Mouse (Mus musculus): ENCODE data around the gene Leng8.

The Leng8 gene

DNA sequence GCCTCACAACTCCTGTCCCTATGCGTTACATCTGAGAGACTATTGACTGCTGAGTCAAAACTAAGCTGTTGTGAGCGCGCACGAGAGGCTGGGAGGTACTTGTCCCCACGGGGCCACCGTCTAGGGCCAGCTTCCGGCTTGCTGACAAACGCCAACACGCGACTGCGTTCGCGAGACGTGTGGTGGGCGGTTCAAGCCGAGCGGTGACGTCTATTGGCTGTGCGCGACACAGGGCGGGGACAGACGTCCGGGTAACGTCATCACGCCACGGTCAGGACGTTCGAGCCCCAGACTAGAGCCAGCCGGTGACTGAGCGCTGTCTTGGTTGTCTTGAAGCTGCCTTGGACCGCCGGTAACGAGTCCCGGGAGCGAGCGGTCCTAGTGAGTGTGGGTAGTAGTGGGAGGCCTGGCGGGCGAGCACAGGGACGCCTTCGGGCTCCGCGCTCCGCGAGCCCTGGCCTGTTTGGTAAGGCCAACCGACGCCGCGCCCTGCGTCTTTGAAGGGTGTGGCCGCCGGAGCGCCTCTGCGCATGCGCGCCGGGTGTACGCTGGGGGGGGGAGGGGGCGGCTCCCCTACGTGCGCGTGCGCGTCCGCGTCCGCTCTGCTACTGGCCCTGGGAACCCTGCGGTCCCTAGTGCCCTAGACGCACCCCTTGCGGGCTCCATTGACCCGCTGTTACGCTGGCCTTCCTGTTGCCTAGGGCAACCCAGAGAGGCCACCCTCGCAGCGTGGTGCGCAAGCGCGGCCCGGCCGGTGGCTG lies at the start of gene Leng8:
TSS of gene Leng8 (plus strand) at position 269 of the 761 bp plus-strand sequence.
- DNase-seq = peak; percentile 98

DNA sequence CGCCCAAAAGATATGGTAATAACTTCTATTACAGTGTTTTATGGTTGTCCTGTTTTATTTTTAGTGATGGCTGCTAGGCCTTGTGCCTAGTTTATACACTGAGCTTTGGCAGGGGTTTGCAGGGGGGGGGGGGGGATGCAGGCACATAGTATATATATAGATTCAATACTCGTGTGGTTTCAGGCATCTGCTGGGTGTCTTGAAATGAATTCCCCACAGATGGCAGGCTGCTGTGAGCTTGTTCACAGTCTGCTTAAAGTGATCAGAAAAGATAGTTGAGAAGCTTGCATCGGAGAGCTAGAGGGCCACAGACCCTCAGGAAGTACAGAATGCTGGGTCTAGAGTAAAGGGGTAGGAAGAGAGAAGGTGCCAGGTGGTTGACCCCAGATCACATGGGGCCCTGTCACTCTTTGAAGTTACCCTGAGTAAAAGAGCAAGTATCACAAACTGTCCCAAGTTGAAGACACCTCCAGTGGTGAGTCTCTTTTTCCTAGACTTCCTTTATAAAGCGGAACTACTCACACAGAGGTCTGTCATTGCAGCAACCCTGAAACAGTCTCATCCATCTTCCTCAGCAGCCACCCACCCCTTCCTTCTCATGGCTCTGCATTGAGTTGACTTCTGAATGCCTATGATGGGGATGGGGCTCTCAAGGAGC lies 49.5 kb upstream of the Leng8 start:
- no peak for DNase-seq

DNA sequence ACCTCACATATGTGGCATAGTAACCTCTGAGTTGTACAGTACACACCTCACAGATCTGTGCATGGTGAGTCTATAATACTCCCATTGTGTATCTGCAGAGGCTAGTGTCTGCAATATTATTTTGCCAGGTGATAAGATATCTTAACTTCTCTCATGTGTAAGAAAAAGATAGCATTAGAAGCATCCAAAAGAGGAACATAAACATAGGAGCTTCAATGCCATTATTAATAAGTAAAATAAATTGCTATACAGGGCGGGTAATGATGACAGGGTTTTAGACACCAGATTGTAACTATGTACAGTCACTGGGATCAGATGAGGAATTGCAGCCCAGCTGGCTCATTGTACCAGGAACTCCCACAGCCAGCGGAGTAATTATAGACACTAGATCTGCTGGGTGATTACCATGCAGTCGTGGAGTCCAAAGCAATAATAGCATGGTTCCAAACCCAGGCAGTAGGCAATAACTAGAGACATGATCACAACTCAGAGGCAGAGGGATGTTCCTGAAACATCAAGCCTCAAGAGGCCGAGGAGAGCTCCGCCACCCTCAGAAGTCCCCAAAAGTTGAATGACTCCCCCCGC lies 48.9 kb upstream of the Leng8 start:
- no peak for DNase-seq

DNA sequence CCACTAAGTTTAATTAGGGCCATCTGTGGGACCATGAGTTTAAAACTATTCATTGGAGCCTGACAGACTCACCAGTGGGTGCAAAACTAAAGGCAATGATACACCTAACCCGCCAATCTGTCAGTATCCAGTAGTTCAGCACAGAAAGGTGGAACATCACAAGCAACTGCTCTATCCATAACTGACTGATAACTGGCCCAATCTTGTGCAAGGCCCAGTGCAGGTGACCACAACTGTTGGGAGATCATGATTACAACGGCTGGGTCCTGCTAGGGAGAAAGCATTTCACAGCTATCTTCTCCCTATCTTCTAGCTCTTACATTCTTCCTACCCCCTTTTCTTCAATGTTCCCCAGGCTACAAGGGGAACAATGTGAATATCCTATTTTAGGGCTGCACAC lies 48.2 kb upstream of the Leng8 start:
- DNase-seq = no peak

DNA sequence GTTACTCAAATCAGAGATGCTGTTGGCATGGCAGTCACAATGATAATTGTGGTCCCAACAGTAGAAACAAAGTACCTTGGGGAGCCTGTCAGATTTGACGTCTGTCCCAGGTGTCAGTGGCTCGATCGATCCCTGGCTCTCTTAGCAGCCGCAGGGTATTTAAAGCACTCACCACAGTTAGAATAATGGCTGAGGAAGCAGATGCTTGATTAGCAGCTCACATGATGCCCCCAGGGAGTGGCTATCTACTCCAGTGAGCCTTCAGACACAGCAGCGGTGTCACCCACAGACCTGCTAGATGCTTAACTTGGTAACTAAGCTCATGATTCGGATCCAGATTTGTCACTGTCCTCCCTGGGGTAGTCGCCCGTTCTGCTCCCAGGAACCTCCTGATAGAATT lies 45.7 kb upstream of the Leng8 start:
- DNase-seq = no peak

DNA sequence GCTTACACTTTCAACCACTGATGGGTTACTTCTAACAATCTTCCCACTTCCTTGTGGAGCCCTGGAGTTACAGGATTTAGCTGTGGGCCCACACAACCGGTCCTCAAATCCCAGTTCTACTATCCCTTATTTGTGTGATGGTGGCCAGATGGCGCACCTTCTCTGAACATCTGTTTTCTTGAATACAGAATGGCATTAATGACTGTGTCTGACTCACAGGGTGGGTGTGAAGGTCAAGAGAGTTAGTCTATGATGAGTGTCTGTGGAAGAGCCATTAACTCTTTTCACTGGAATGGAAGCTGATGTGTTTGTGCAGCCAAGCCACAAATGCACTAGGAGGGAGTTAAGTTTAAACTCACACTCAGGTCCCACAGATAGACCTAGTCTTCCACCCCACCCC lies 38.5 kb upstream of the Leng8 start:
- DNase-seq = no peak

DNA sequence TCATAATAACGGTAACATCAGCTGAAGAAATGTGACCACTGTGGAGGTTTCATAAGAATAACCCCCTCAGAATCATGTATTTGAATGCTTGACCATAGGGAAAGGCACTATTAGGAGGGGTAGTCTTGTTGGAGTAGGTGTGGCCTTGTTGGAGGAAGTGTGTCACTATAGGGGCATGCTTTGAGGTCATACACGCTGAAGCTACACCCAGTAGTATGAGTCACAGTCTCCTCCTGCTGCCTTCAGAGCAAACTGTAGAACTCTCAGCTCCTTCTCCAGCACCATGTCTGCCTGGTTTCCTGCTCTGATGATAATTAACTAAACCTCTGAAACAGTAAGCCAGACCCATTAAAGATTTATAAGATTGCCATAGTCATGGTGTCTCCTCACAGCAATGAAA lies 38.0 kb upstream of the Leng8 start:
- DNase-seq = no peak

DNA sequence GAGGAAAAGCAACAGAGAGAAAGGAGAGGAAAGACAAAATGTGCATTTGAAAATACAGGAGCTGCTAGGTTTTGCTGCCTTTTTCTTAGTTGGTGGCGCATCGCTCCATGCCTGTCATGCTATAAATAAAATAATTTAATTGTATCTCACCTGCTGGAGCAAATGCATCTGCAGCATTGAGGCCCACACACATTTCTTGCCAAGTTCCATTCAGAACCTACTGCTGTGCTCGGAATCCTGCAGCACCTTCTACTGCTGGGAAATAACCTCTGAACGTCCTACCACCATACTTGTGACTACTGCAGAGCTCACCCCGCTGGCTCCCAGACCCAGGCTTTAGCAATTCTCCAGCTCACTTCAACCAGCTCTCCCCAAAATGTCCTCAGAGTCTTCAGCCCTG lies 35.7 kb upstream of the Leng8 start:
- no peak for DNase-seq

DNA sequence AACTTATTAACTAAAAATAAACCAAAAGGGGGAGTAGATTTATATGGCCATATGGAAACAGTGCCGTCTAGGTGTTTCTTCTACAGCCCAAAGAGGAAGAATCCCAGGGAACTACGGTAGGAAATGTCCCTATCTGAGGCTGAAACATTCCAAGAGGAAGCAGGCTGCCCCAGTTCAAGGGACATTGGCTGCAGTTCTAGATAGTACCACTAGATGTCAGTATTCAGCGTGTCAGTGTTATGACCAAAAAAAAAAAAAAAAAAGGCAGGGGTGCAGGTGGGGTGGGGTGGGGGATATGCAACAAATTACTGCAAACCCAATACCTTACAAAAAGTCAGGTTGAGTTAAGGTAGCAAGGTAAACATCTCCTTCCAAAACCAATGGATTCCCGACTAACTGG lies 33.4 kb upstream of the Leng8 start:
- DNase-seq = peak; percentile 28

DNA sequence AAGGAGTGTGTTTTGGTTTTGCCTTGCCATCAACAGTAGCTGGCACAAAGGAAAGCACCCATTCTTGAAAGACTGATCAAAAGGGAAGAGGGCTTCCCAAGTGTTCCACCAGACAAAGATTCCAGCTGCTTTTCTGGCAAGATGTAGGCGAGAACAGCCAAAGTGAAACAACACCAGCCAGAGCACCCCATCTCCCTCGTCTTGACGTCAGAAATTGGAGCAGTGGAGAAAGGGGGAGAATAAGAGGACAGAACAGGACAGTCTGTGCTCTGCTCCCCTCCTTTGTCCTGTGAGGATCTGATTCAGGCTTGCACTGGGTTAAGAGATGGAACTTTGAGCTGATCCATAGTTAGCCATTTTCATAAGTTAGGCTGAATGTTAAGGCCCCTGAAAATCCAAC lies 25.1 kb upstream of the Leng8 start:
- no peak for DNase-seq

DNA sequence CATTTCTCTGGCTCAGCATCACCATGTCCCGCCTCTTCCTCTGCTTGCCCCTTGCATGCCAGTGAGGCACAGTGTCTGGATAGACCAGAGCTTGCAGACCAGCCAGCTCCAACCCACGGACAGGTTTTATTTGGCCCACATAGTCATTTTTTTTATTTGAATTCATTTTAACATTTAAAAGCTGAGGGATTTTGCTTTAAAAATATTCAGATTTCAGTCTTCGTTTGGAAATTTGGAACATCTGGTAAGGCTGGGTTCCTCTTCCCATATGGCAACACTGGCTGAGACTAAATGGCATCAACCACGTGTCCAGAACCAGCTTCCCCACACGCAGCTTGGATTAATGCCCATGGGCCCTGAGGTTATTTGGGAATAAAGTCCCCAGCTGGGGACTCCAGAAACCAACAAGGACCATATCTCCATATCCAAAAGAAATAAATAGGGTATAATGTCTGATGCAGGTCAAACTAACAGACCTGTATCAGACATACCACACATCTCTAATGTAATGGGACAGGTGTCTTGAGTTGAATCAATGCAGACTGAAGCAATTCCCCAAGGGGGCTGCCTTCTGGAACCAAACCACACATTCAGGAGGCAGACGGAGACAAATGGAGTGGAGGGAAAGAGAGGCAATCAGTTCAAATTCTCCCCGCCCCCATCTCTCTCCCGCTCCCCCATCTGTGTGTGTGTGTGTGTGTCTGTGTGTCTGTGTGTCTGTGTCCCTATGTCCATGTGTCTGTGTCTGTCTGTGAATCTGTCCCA lies 19.6 kb upstream of the Leng8 start:
- no peak for DNase-seq

DNA sequence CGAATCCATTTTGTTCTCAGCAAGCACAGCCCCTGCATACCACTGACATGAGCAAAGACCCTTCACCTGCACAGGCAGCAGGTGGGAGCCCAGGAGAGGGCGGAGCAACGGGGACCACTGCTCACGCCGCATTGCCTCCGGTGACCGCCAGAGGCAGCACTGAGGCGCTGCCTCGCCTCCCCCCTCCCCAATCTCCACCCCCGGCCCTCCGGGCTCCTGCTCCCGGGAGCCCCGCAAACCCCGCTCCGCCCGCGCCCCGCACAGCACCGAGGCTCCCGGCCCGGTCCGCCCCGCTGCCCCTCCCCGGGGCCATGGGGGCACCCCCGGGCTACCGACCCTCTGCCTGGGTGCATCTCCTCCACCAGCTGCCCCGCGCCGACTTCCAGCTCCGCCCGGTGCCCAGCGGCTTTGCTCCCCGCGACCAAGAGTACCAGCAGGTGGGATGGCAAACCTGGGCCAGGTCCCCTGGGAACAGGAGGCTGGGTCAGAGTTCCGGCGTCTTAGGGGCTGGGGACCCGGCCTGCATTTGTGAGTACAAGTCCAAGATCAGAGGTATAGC lies 17.4 kb upstream of the Leng8 start, which contains the start of gene Ttyh1:
TSS of gene Ttyh1 (plus strand) at position 65 of the 559 bp plus-strand sequence.
- no peak for DNase-seq

DNA sequence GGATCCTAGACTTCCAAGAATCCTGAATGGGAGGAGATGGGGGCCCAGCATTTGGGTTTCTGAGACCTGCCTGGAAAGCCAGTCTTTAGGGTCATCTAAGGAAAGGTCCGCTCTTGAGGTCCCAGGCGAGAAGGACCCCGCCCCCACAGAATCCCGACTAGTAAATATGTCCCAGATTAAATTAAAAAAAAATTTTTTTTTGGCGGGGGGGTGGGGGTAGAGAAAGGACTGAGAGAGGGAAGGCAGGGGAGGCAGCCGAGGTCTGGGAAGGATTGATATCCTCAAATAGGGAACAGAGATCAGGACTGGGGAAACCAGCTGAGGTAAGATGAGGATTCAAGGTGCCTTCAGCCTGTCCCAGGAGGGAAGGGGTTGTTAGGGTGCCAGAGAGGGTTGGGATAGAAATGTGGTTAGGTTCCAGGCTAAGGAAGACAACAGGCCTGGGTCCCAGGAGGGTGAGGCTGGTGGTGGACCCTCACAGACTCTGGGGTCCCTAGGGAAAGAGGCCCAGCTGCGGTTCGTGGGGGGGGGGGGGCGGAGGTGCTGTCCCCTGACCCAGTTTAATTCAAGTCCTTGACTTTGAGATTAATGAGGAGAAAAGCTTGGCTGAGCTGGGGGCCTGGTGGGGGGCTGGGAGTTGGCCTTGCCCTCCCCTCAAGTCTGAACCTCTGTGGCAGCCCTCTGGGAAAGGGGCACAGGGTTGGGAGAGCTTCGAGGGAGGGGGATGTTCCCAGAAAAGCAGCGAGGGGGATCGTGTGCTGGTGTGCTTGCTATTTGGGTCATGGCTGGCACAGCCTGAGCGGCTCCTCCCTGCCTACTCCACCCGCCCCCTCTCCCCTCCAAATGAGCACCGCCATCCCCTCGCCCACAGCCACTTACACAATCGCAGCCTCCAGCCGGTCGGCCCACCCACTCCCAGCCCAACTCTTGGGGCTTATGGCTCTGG lies 16.6 kb upstream of the Leng8 start:
- DNase-seq = no peak

DNA sequence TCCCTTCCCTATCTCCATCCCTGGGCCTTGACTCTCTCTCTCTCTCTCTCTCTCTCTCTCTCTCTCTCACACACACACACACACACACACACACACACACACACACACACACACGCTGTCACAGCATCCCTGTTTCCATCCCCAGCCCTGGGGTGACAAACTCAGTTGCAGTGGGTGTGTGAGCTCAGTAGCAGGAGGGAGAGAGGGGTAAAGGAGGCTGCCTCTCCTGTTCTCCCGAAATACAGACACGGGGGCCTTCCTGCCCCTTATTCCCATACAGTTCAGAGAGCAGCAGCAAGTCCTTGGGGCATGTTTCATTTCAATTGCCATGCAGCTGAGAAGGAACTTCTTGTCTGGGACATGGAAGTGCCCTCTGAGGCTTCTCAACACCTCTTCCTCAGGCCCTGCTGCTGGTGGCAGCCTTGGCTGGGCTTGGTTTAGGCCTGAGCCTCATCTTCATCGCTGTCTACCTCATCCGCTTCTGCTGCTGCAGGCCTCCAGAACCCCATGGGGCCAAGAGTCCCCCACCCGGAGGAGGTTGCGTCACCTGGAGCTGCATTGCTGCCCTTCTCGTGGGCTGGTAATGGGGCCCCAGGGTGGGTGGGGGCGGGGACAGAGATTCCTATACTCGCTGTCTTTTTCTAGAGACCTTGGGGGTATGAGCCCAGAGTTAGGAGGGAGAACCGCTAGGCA lies 14.6 kb upstream of the Leng8 start:
- DNase-seq = no peak

DNA sequence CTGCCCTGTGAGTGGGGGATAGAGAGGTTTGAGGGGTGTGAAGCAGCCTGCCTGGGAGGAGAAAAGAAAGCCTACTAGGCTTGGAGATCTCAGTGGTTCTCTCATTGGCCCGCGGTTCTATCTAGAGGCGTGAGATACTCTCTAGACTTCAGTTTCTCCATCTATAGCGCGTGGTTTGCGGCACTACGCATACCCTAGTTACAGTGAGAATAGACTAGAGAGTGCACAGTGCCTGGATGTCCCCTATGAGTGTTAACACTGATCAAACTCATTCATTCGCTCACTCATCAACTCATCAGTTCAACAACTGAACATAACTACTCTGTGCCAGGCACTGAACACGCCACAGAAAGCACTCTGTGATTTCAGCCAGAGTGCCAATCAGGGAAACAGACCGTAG lies 14.1 kb upstream of the Leng8 start:
- DNase-seq = no peak

DNA sequence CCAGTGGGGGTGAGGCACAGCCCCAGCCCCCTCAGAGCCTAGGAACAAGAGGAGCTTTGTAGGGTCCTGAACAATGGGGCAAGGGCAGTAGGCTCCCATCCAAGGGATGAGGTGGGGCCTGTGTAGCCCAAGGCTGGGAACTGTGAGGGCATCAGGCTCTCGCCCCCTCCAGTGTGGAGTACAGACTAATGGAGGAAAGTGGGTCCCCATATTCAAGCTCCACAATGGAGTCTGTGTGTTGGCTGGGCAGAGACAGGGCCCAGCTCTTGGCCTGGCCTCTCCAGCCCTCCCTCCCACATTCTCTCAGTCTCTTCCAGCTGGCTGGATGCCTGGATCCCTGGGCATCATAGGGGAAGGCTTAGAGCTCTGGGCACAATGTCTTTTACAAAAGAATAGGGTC lies 13.1 kb upstream of the Leng8 start:
- DNase-seq = no peak

DNA sequence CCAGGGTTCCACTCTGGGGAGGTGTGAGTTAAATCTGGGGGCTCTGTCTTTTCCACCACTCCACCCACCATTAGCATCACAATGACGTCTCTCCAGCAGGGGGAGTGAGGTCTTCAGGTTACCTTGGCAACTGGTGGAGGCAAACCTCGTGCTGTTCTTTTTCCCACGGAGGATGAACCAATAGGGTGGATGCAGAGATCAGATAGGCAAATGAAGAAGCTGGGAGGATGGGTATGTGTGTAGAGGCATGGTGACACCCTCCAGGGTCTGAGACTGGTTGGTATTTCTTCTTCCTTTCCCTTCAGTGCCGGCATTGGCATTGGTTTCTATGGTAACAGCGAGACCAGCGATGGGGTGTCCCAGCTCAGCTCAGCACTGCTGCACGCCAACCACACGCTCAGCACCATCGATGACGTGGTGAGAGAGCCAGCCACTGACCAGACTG lies 12.5 kb upstream of the Leng8 start:
- DNase-seq = no peak

DNA sequence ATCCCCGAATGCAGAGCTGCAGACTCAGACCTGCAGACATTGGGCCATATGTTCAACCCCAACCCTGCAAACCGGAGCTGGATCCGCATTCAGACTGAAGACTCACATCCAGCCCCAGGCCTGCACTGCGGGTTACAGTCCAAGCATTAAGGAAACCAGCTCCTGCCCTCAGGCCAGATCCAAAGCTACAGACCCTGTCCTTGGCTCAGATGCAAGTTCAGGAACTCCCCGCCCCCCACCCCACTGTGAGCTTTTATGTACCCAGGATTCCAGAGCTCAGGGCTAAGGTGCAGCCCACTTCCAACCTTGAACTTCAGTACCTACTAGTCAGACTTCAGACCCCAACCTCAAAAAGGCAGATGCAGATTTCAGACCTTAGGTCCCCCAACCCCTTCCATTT lies 12.0 kb upstream of the Leng8 start:
- no peak for DNase-seq

DNA sequence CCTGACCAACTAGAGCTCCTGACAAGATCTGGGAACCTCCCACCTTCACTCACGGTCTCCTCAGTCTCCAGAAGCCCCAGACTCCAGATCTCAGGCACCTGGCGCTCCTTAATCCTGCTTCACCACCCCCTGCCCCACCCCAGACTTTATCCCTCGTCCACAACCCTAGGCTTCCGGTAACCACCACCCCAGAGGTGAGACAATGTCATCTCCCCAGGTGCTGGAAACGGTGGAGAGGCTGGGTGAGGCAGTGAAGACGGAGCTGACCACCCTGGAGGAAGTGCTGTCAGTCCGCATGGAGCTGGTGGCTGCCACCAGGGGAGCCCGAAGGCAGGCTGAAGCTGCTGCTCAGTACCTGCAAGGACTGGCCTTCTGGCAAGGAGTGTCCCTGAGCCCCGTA lies 11.5 kb upstream of the Leng8 start:
- DNase-seq = no peak

DNA sequence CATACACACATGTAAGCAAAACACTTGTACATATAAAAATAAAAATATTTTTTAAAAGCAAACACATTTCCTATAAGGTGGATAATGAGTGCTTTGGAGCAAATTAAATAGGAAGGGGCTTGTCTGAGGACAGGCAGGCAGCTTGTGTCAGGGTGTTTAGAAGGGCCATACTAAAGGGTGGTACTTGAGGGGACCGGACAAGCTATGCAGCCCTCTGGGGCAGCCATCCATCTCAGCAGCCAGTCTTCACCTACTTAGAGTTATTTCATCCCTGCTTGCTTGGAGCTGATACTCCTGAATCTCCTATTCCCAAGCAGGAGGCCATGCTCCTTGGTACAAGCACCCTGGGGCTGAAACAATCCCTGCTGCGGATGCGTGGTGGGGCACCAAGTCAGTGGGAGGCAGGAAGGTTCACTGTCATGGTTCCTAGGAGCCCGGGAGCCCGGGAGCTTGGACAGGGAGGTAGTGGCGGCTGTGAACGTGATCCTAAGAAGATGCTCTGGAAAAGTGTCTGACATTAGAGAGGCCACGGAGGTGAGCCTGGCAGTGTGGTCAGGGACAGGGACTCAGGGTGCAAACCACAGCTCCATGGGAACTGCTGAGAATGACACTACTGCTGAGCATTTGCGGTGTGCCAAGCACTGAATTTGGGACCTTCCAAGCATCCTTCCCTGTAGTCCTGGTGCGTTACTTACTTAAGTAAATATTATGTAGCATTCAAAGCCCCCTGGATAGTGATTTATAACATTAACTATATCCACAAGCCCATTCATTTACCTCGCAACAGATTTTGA lies 9.7 kb upstream of the Leng8 start:
- DNase-seq = no peak

All from lung, postnatal 14 days (tissue).